In genomic region chr8:84656641-84657126, GRCm38 (mm10) we compare ENCODE assay signal across 8 mouse cellular contexts. TPM values are rescaled to one million over a fixed set of nuclear protein-coding genes. Genes with fewer than 3 reads are reported as not detected.
DNase-seq lines count a peak whose midpoint lies in the region; ATAC-seq lines count a peak whose summit lies in the region.

No protein-coding gene starts in this region.

- H3K4me2 ChIP-seq in forebrain, embryonic 11.5 days (ENCODE audit: low read depth, low read length, severe bottlenecking), result peak overlapping the region; percentile 65
- H3K4me2 ChIP-seq in limb, embryonic 12.5 days, result peak overlapping the region; percentile 76
- H3K4me2 ChIP-seq in midbrain, embryonic 13.5 days (replicated peaks), result peak overlapping the region; percentile 54
- peak overlapping the region; percentile 81 for H3K4me2 ChIP-seq in stomach, embryonic 15.5 days

- no peaks in the 10 kb centered on the region for H3K36me3 ChIP-seq in forebrain, embryonic 11.5 days (ENCODE audit: control insufficient read depth, insufficient read depth, low read length)
- no peaks in the 10 kb centered on the region for H3K36me3 ChIP-seq in limb, embryonic 12.5 days
- H3K36me3 ChIP-seq in midbrain, embryonic 13.5 days, result no peaks in the 10 kb centered on the region
- H3K36me3 ChIP-seq in stomach, embryonic 15.5 days, result no peaks in the 10 kb centered on the region

- H3K9me3 ChIP-seq in forebrain, embryonic 11.5 days (ENCODE audit: control insufficient read depth, low read length), result no peaks in the 10 kb centered on the region
- H3K9me3 ChIP-seq in limb, embryonic 12.5 days, result no peaks in the 10 kb centered on the region
- H3K9me3 ChIP-seq in midbrain, embryonic 13.5 days, result no peaks in the 10 kb centered on the region
- H3K9me3 ChIP-seq in stomach, embryonic 15.5 days, result no peaks in the 10 kb centered on the region

- H3K27me3 ChIP-seq in forebrain, embryonic 11.5 days (ENCODE audit: control insufficient read depth, insufficient read depth, low read length), result no peaks in the 10 kb centered on the region
- no peaks in the 10 kb centered on the region for H3K27me3 ChIP-seq in limb, embryonic 12.5 days
- H3K27me3 ChIP-seq in midbrain, embryonic 13.5 days, result peaks cover 11% of the 10 kb centered on the region; the same call in 1 of the 2 replicates
- no peaks in the 10 kb centered on the region for H3K27me3 ChIP-seq in stomach, embryonic 15.5 days (replicated peaks)

- H3K4me3 ChIP-seq in forebrain, embryonic 11.5 days (ENCODE audit: low read depth, low read length), result peak overlapping the region; percentile 10; the same call in 1 of the 2 replicates
- H3K4me3 ChIP-seq in limb, embryonic 12.5 days (replicated peaks), result peak overlapping the region; percentile 37
- peak overlapping the region; percentile 27 for H3K4me3 ChIP-seq in midbrain, embryonic 13.5 days (replicated peaks)
- peak overlapping the region; percentile 45 for H3K4me3 ChIP-seq in stomach, embryonic 15.5 days (replicated peaks)

- H3K4me1 ChIP-seq in forebrain, embryonic 11.5 days (replicated peaks; ENCODE audit: control insufficient read depth, insufficient read depth, low read length), result peaks cover 28% of the 10 kb centered on the region
- peaks cover 63% of the 10 kb centered on the region for H3K4me1 ChIP-seq in limb, embryonic 12.5 days (replicated peaks)
- H3K4me1 ChIP-seq in midbrain, embryonic 13.5 days (replicated peaks), result peaks cover 48% of the 10 kb centered on the region
- H3K4me1 ChIP-seq in stomach, embryonic 15.5 days, result peaks cover 39% of the 10 kb centered on the region

- 0 out of 2 replicates have a peak, but pooled peaks have one; percentile 4 for ATAC-seq in forebrain, embryonic 11.5 days (replicated peaks; ENCODE audit: low FRiP score)
- peak; percentile 44 for ATAC-seq in limb, embryonic 12.5 days (ENCODE audit: insufficient number of reproducible peaks, insufficient read depth, low FRiP score, low TSS enrichment, low read depth)
- ATAC-seq in midbrain, embryonic 13.5 days, result no peak
- peak; percentile 81 for ATAC-seq in stomach, embryonic 15.5 days (ENCODE audit: insufficient read depth, low FRiP score, low read depth)

- DNase-seq in CD4-positive, CD25-positive, alpha-beta regulatory T cell, adult 2 months (ENCODE audit: low read depth, low spot score), result peak; percentile 86
- DNase-seq in adrenal gland, postnatal 14 days, result peak; percentile 86
- DNase-seq in forebrain, embryonic 11.5 days (ENCODE audit: low spot score), result peak; percentile 79
- DNase-seq in heart, postnatal 4 days, result peak; percentile 83
- no peak for DNase-seq in right cerebral cortex, postnatal 36 days (ENCODE audit: low spot score in 2 of 2)

- WGBS in forebrain, embryonic 11.5 days, result 2% methylated on average over 23 of the region's 23 CpGs
- WGBS in limb, embryonic 12.5 days, result under 1% methylated on average over 23 of the region's 23 CpGs
- WGBS in midbrain, embryonic 13.5 days, result 2% methylated on average over 23 of the region's 23 CpGs
- under 1% methylated on average over 23 of the region's 23 CpGs for WGBS in stomach, embryonic 15.5 days

- H3K9ac ChIP-seq in forebrain, embryonic 11.5 days (ENCODE audit: low read length), result peak overlapping the region; percentile 57
- H3K9ac ChIP-seq in limb, embryonic 12.5 days (replicated peaks), result peak overlapping the region; percentile 69
- peak overlapping the region; percentile 50 for H3K9ac ChIP-seq in midbrain, embryonic 13.5 days (replicated peaks)
- H3K9ac ChIP-seq in stomach, embryonic 15.5 days, result peak overlapping the region; percentile 45; the same call in 1 of the 2 replicates

- peak overlapping the region; percentile 91 for H3K27ac ChIP-seq in forebrain, embryonic 11.5 days (ENCODE audit: low read depth, low read length)
- peak overlapping the region; percentile 100 for H3K27ac ChIP-seq in limb, embryonic 12.5 days
- H3K27ac ChIP-seq in midbrain, embryonic 13.5 days, result peak overlapping the region; percentile 59; the same call in 1 of the 2 replicates
- peak overlapping the region; percentile 96 for H3K27ac ChIP-seq in stomach, embryonic 15.5 days

RNA-seq across cellular contexts. Expression of gene Ier2, which starts 6.0 kb away (rescaled TPM):
- 45.5 and 55.7 TPM in 2 replicates for total RNA-seq in adrenal gland, postnatal 14 days (2021)
- polyA plus RNA-seq in forebrain, embryonic 11.5 days (2014; fragmentation: Nextera tagmentation; extraction: Ambion mirVana), result 67.3 and 68.7 TPM in 2 replicates
- total RNA-seq in heart, postnatal 4 days (2021), result 10 to 100 TPM; 33.3 to 35.5 TPM
- 134 and 144 TPM in 2 replicates for polyA plus RNA-seq in limb, embryonic 12.5 days (2016; fragmentation: Nextera tagmentation; extraction: Ambion mirVana)
- 20.0 and 26.3 TPM in 2 replicates for polyA plus RNA-seq in midbrain, embryonic 13.5 days (2015; fragmentation: Nextera tagmentation; extraction: Ambion mirVana)
- 86.4 and 90.3 TPM in 2 replicates for polyA plus RNA-seq in stomach, embryonic 15.5 days (2015; fragmentation: Nextera tagmentation; extraction: Ambion mirVana)

RNA-seq across cellular contexts. Expression of gene Trmt1, which starts 29.4 kb away (rescaled TPM):
- total RNA-seq in adrenal gland, postnatal 14 days (2021), result 62.2 and 67.9 TPM in 2 replicates
- 52.7 and 72.3 TPM in 2 replicates for polyA plus RNA-seq in forebrain, embryonic 11.5 days (2014; fragmentation: Nextera tagmentation; extraction: Ambion mirVana)
- 10 to 100 TPM; 47.4 to 48.8 TPM for total RNA-seq in heart, postnatal 4 days (2021)
- polyA plus RNA-seq in limb, embryonic 12.5 days (2016; fragmentation: Nextera tagmentation; extraction: Ambion mirVana), result 63.4 and 66.9 TPM in 2 replicates
- 50.1 and 55.7 TPM in 2 replicates for polyA plus RNA-seq in midbrain, embryonic 13.5 days (2015; fragmentation: Nextera tagmentation; extraction: Ambion mirVana)
- polyA plus RNA-seq in stomach, embryonic 15.5 days (2015; fragmentation: Nextera tagmentation; extraction: Ambion mirVana), result 56.2 and 63.9 TPM in 2 replicates

RNA-seq across cellular contexts. Expression of gene Nacc1, which starts 31.0 kb away (rescaled TPM):
- 68.3 and 68.8 TPM in 2 replicates for total RNA-seq in adrenal gland, postnatal 14 days (2021)
- 34.6 and 37.7 TPM in 2 replicates for polyA plus RNA-seq in forebrain, embryonic 11.5 days (2014; fragmentation: Nextera tagmentation; extraction: Ambion mirVana)
- total RNA-seq in heart, postnatal 4 days (2021), result 10 to 100 TPM; 65.0 to 68.7 TPM
- 16.9 and 21.4 TPM in 2 replicates for polyA plus RNA-seq in limb, embryonic 12.5 days (2016; fragmentation: Nextera tagmentation; extraction: Ambion mirVana)
- 16.8 and 17.3 TPM in 2 replicates for polyA plus RNA-seq in midbrain, embryonic 13.5 days (2015; fragmentation: Nextera tagmentation; extraction: Ambion mirVana)
- polyA plus RNA-seq in stomach, embryonic 15.5 days (2015; fragmentation: Nextera tagmentation; extraction: Ambion mirVana), result 15.8 and 17.4 TPM in 2 replicates

RNA-seq across cellular contexts. Expression of gene Lyl1, which starts 44.6 kb away (rescaled TPM):
- 4.2 and 9.4 TPM in 2 replicates for total RNA-seq in adrenal gland, postnatal 14 days (2021)
- 5.0 and 5.7 TPM in 2 replicates for polyA plus RNA-seq in forebrain, embryonic 11.5 days (2014; fragmentation: Nextera tagmentation; extraction: Ambion mirVana)
- 10 to 100 TPM in 1 of 2 experiments, 1 to 10 TPM in 1; 9.6 to 10.6 TPM for total RNA-seq in heart, postnatal 4 days (2021)
- polyA plus RNA-seq in limb, embryonic 12.5 days (2016; fragmentation: Nextera tagmentation; extraction: Ambion mirVana), result 3.7 and 4.7 TPM in 2 replicates
- polyA plus RNA-seq in midbrain, embryonic 13.5 days (2015; fragmentation: Nextera tagmentation; extraction: Ambion mirVana), result 2.1 and 2.4 TPM in 2 replicates
- polyA plus RNA-seq in stomach, embryonic 15.5 days (2015; fragmentation: Nextera tagmentation; extraction: Ambion mirVana), result 7.1 and 9.7 TPM in 2 replicates

Comparison
In these comparisons a context has a peak if more than half of its experiments do, and no peak if none do; other contexts are left out.
1. DNase-seq: peak in CD4-positive, CD25-positive, alpha-beta regulatory T cell, adult 2 months (single experiment), adrenal gland, postnatal 14 days (single experiment), forebrain, embryonic 11.5 days (single experiment) and heart, postnatal 4 days (single experiment); none in right cerebral cortex, postnatal 36 days (0 of 2).
2. Peak in every context shown above with its lines, with median percentiles within 50 percentile points of each other: H3K27ac ChIP-seq, H3K4me2 ChIP-seq, H3K4me3 ChIP-seq and H3K9ac ChIP-seq.